Mouse (Mus musculus): ENCODE measurements at regions not wholly inside any gene's neighbourhood (a gene's known extent, or its start where the extent isn't known, plus 50 kb on each side); places are given as distances from the start of the nearest gene placed in this dataset.

GRCm38 (mm10) chr3:9916538-9917106, 171.3 kb upstream of the Gm9833 start:
- Histone ChIP-seq H3K4me2 (no peak overlapping the region), H3K9ac (no peak overlapping the region), H3K9me3 (replicated peaks) (no peaks in the 10 kb centered on the region), H3K4me1 (replicated peaks) (no peaks in the 10 kb centered on the region), H3K4me3 (replicated peaks) (no peak overlapping the region), H3K27ac (replicated peaks) (no peak overlapping the region), H3K36me3 (replicated peaks) (no peaks in the 10 kb centered on the region), H3K27me3 (no peaks in the 10 kb centered on the region)
- ATAC-seq (ENCODE audit: insufficient read depth): no peak
- 51% methylated on average over 7 of the region's 7 CpGs for WGBS (ENCODE audit: insufficient replicate concordance)

- Histone ChIP-seq H3K4me2 (no peak overlapping the region), H3K27me3 (no peaks in the 10 kb centered on the region), H3K9me3 (replicated peaks) (no peaks in the 10 kb centered on the region), H3K36me3 (replicated peaks) (no peaks in the 10 kb centered on the region), H3K9ac (no peak overlapping the region), H3K27ac (replicated peaks) (no peak overlapping the region), H3K4me3 (replicated peaks) (no peak overlapping the region), H3K4me1 (replicated peaks) (no peaks in the 10 kb centered on the region)
- WGBS (ENCODE audit: insufficient replicate concordance): 72% methylated on average over 3 of the region's 3 CpGs
- ATAC-seq (ENCODE audit: insufficient read depth): no peak
Measured at GRCm38 (mm10) chr3:9920331-9920730, 167.6 kb upstream of the Gm9833 start.

- no peaks in the 10 kb centered on the region for H3K9me3 ChIP-seq (replicated peaks)
- no peak overlapping the region for H3K4me2 ChIP-seq
- H3K36me3 ChIP-seq (replicated peaks): no peaks in the 10 kb centered on the region
- WGBS (ENCODE audit: insufficient replicate concordance): 31% methylated on average over 1 of the region's 1 CpGs
- no peak for ATAC-seq (ENCODE audit: insufficient read depth)
- no peaks in the 10 kb centered on the region for H3K27me3 ChIP-seq
- H3K4me1 ChIP-seq (replicated peaks): no peaks in the 10 kb centered on the region
- H3K9ac ChIP-seq: no peak overlapping the region
- H3K27ac ChIP-seq (replicated peaks): no peak overlapping the region
- H3K4me3 ChIP-seq (replicated peaks): no peak overlapping the region
Measured at GRCm38 (mm10) chr3:9921730-9922129, 166.2 kb upstream of the Gm9833 start.

- Histone ChIP-seq H3K9ac (no peak overlapping the region), H3K27ac (replicated peaks) (no peak overlapping the region), H3K4me3 (replicated peaks) (no peak overlapping the region), H3K36me3 (replicated peaks) (no peaks in the 10 kb centered on the region), H3K4me1 (replicated peaks) (no peaks in the 10 kb centered on the region), H3K4me2 (no peak overlapping the region), H3K9me3 (replicated peaks) (no peaks in the 10 kb centered on the region), H3K27me3 (no peaks in the 10 kb centered on the region)
- no peak for ATAC-seq (ENCODE audit: insufficient read depth)
- WGBS (ENCODE audit: insufficient replicate concordance): 66% methylated on average over 10 of the region's 10 CpGs
Measured at GRCm38 (mm10) chr3:9922541-9923046, 165.3 kb upstream of the Gm9833 start.

- no peak for ATAC-seq (ENCODE audit: insufficient read depth)
- no peaks in the 10 kb centered on the region for H3K27me3 ChIP-seq
- no peaks in the 10 kb centered on the region for H3K4me1 ChIP-seq (replicated peaks)
- H3K4me2 ChIP-seq: no peak overlapping the region
- no peak overlapping the region for H3K27ac ChIP-seq (replicated peaks)
- H3K4me3 ChIP-seq (replicated peaks): no peak overlapping the region
- H3K9me3 ChIP-seq (replicated peaks): no peaks in the 10 kb centered on the region
- H3K9ac ChIP-seq: no peak overlapping the region
- 31% methylated on average over 1 of the region's 1 CpGs for WGBS (ENCODE audit: insufficient replicate concordance)
- H3K36me3 ChIP-seq (replicated peaks): no peaks in the 10 kb centered on the region
Measured at GRCm38 (mm10) chr3:9924630-9925029, 163.3 kb upstream of the Gm9833 start.

GRCm38 (mm10) chr3:9936853-9937441, 151.0 kb upstream of the Gm9833 start:
- Histone ChIP-seq H3K9ac (no peak overlapping the region), H3K27me3 (no peaks in the 10 kb centered on the region), H3K4me3 (replicated peaks) (no peak overlapping the region), H3K4me2 (no peak overlapping the region), H3K27ac (replicated peaks) (no peak overlapping the region), H3K36me3 (replicated peaks) (no peaks in the 10 kb centered on the region), H3K9me3 (replicated peaks) (no peaks in the 10 kb centered on the region), H3K4me1 (replicated peaks) (no peaks in the 10 kb centered on the region)
- WGBS (ENCODE audit: insufficient replicate concordance): 60% methylated on average over 8 of the region's 8 CpGs
- no peak for ATAC-seq (ENCODE audit: insufficient read depth)

- Histone ChIP-seq H3K4me1 (replicated peaks) (no peaks in the 10 kb centered on the region; the same call in 1 of the 2 replicates), H3K9me3 (replicated peaks) (no peaks in the 10 kb centered on the region), H3K4me3 (replicated peaks) (no peak overlapping the region), H3K27ac (replicated peaks) (no peak overlapping the region), H3K9ac (no peak overlapping the region), H3K4me2 (no peak overlapping the region), H3K36me3 (replicated peaks) (no peaks in the 10 kb centered on the region), H3K27me3 (no peaks in the 10 kb centered on the region)
- ATAC-seq (ENCODE audit: insufficient read depth): no peak
- WGBS (ENCODE audit: insufficient replicate concordance): 63% methylated on average over 1 of the region's 1 CpGs
Measured at GRCm38 (mm10) chr3:9938651-9939050, 149.3 kb upstream of the Gm9833 start.

GRCm38 (mm10) chr3:9942631-9943030, 145.3 kb upstream of the Gm9833 start:
- Histone ChIP-seq H3K4me2 (no peak overlapping the region), H3K4me1 (replicated peaks) (no peaks in the 10 kb centered on the region; the same call in 1 of the 2 replicates), H3K36me3 (replicated peaks) (no peaks in the 10 kb centered on the region), H3K4me3 (replicated peaks) (no peak overlapping the region), H3K27me3 (no peaks in the 10 kb centered on the region), H3K9me3 (replicated peaks) (no peaks in the 10 kb centered on the region), H3K9ac (no peak overlapping the region), H3K27ac (replicated peaks) (no peak overlapping the region)
- no peak for ATAC-seq (ENCODE audit: insufficient read depth)
- 18% methylated on average over 5 of the region's 5 CpGs for WGBS (ENCODE audit: insufficient replicate concordance)

GRCm38 (mm10) chr3:9947357-9948065, 140.4 kb upstream of the Gm9833 start:
- H3K36me3 ChIP-seq (replicated peaks): no peaks in the 10 kb centered on the region
- no peak overlapping the region for H3K4me2 ChIP-seq
- H3K9me3 ChIP-seq (replicated peaks): no peaks in the 10 kb centered on the region
- 34% methylated on average over 11 of the region's 11 CpGs for WGBS (ENCODE audit: insufficient replicate concordance)
- H3K9ac ChIP-seq: no peak overlapping the region
- no peaks in the 10 kb centered on the region; the same call in 1 of the 2 replicates for H3K4me1 ChIP-seq (replicated peaks)
- peak; percentile 61; the same call in 1 of the 2 replicates for ATAC-seq (ENCODE audit: insufficient read depth)
- H3K27ac ChIP-seq (replicated peaks): no peak overlapping the region
- H3K27me3 ChIP-seq: no peaks in the 10 kb centered on the region
- no peak overlapping the region for H3K4me3 ChIP-seq (replicated peaks)

- Histone ChIP-seq H3K4me1 (replicated peaks) (no peaks in the 10 kb centered on the region), H3K9me3 (replicated peaks) (no peaks in the 10 kb centered on the region), H3K4me3 (replicated peaks) (no peak overlapping the region), H3K27ac (replicated peaks) (no peak overlapping the region), H3K36me3 (replicated peaks) (no peaks in the 10 kb centered on the region), H3K9ac (no peak overlapping the region), H3K4me2 (no peak overlapping the region), H3K27me3 (no peaks in the 10 kb centered on the region)
- ATAC-seq (ENCODE audit: insufficient read depth): no peak
- 56% methylated on average over 7 of the region's 7 CpGs for WGBS (ENCODE audit: insufficient replicate concordance)
Measured at GRCm38 (mm10) chr3:9948114-9948513, 139.8 kb upstream of the Gm9833 start.

GRCm38 (mm10) chr3:9957870-9958269, 130.0 kb upstream of the Gm9833 start:
- H3K9me3 ChIP-seq (replicated peaks): no peaks in the 10 kb centered on the region
- 64% methylated on average over 3 of the region's 3 CpGs for WGBS (ENCODE audit: insufficient replicate concordance)
- no peak overlapping the region for H3K27ac ChIP-seq (replicated peaks)
- H3K4me1 ChIP-seq (replicated peaks): no peaks in the 10 kb centered on the region
- H3K4me3 ChIP-seq (replicated peaks): no peak overlapping the region
- no peak overlapping the region for H3K4me2 ChIP-seq
- no peak overlapping the region for H3K9ac ChIP-seq
- ATAC-seq (ENCODE audit: insufficient read depth): no peak
- H3K27me3 ChIP-seq: no peaks in the 10 kb centered on the region
- no peaks in the 10 kb centered on the region for H3K36me3 ChIP-seq (replicated peaks)

Data from liver, embryonic 15.5 days (tissue).